Mouse (Mus musculus) forebrain, embryonic 14.5 days (tissue): ENCODE measurements around the gene Ripor1. TPM values are rescaled to one million over a fixed set of nuclear protein-coding genes. Genes with fewer than 3 reads are reported as not detected.
A peak's percentile ranks its signal among the peaks of the same experiment; 100 is the strongest.

Experiments used
- ATAC-seq: fragments of 200-750 bp; cut with Nextera tagmentation; 2 replicates; pipeline ENCODE4 v1.8.0; 2017; ENCODE audit warnings: mild to moderate bottlenecking, moderate library complexity
- DNase-seq: peaks from one replicate; pipeline ENCODE4 v3.0.0-alpha.2; 2015; ENCODE audit warnings: low spot score
- H3K27ac ChIP-seq: fragments of 300-500 bp; sonication (generic); 2 replicates; pipeline ENCODE4 v1.5.1; 2014; ENCODE audit warnings: low read depth, mild to moderate bottlenecking, control low read depth, low read length, moderate library complexity
- H3K27me3 ChIP-seq: fragments of 300-500 bp; sonication (generic); replicated peaks from 2 replicates; pipeline ENCODE4 v1.6.1; 2014; ENCODE audit warnings: low read length, control low read depth, mixed read lengths; ENCODE audit not compliant: control insufficient read depth, insufficient read depth
- H3K36me3 ChIP-seq: fragments of 300-500 bp; sonication (generic); 2 replicates; pipeline ENCODE4 v1.6.1; 2014; ENCODE audit warnings: low read length, control low read depth; ENCODE audit not compliant: control insufficient read depth, insufficient read depth
- H3K4me1 ChIP-seq: fragments of 300-500 bp; sonication (generic); 2 replicates; pipeline ENCODE4 v1.6.1; 2014; ENCODE audit warnings: antibody characterized with exemption, low read length, control low read depth; ENCODE audit not compliant: control insufficient read depth, insufficient read depth
- H3K4me2 ChIP-seq: fragments of 300-500 bp; sonication (generic); 2 replicates; pipeline ENCODE4 v1.6.1; 2014; ENCODE audit warnings: mild to moderate bottlenecking, control low read depth, low read length
- H3K4me3 ChIP-seq: fragments of 300-500 bp; sonication (generic); 2 replicates; pipeline ENCODE4 v1.5.1; 2014; ENCODE audit warnings: low read depth, low read length, control low read depth
- H3K9ac ChIP-seq: fragments of 300-500 bp; sonication (generic); 2 replicates; pipeline ENCODE4 v1.6.1; 2014; ENCODE audit warnings: mild to moderate bottlenecking, low read length, control low read depth, moderate library complexity
- H3K9me3 ChIP-seq: fragments of 300-500 bp; sonication (generic); replicated peaks from 2 replicates; pipeline ENCODE4 v1.6.1; 2016; ENCODE audit warnings: low read length, control low read depth, mixed read lengths; ENCODE audit not compliant: control insufficient read depth
- WGBS: fragments of 180-500 bp; shearing (Covaris S2); extraction: QIAGEN DNeasy Blood & Tissue Kit; methylation state at CpG from one replicate; pipeline ENCODE4 v1.1.7; 2014; 5-methylcytosine and 5-hydroxymethylcytosine counted together
- polyA plus RNA-seq: library from polyadenylated mRNA; unstranded; fragments of >200 nt; fragmentation: Nextera tagmentation; extraction: Ambion mirVana; gene quantifications from 2 replicates; pipeline ENCODE4 v1.2.1, GENCODE M21; 2014

The Ripor1 gene
- polyA plus RNA-seq, 1 experiment from 2014 or later = 14.9 TPM

DNA sequence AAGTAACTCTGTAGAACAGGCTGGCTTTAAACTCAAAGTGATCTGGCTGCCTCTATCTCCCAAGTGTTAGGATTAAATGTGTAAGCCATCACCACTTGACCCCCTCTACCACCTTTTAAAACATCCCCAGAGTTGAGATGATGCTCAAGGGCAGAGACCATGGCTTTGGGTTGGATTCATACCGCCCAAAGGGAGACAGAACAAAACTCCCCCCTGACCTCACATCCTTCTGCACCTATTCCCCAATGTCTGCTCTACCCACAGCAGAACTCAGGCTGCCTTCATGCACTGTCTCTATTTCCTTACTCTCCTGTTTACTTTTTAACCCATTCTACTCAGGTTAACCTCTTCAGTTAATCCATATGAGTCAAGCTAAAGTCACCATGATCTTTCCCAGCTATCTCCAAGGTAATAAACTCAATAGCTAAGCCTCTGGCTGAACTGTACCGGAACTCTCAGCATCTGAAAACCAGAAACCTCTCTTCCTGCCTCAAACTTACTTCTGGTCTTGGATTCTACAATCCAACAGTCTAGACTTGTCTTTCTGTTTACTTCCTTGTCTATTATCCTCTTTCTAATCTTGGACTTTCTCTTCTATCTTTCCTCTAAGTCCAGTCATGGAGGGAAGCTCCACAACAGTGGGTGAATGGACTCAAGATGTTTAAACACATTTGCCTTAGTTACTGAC is 29.9 kb downstream of the Ripor1 start:
- Histone ChIP-seq H3K9ac (peak overlapping the region; percentile 100), H3K27ac (no peak overlapping the region), H3K4me1 (peaks cover 22% of the 10 kb centered on the region), H3K9me3 (no peaks in the 10 kb centered on the region), H3K4me3 (peak overlapping the region; percentile 98; the same call in 1 of the 2 replicates), H3K27me3 (no peaks in the 10 kb centered on the region), H3K36me3 (no peaks in the 10 kb centered on the region), H3K4me2 (peak overlapping the region; percentile 85)
- no peak for DNase-seq
- ATAC-seq = no peak
- 89% methylated on average over 2 of the region's 2 CpGs for WGBS

GRCm38 (mm10) chr8:105635481-105635880 is 30.4 kb downstream of the Ripor1 start:
- ATAC-seq (no peak), DNase-seq (no peak)
- Histone ChIP-seq H3K27me3 (no peaks in the 10 kb centered on the region), H3K4me3 (peak overlapping the region; percentile 98), H3K9me3 (no peaks in the 10 kb centered on the region), H3K4me2 (peak overlapping the region; percentile 85), H3K9ac (peak overlapping the region; percentile 100), H3K27ac (peak overlapping the region; percentile 100; the same call in 1 of the 2 replicates), H3K36me3 (no peaks in the 10 kb centered on the region), H3K4me1 (peaks cover 22% of the 10 kb centered on the region)
- WGBS = under 1% methylated on average over 11 of the region's 11 CpGs

GRCm38 (mm10) chr8:105636018-105636962 is 31.2 kb downstream of the Ripor1 start, which contains the start of gene Ctcf:
Ctcf (plus strand) TSS chr8:105636568.
- Histone ChIP-seq H3K9me3 (no peaks in the 10 kb centered on the region), H3K9ac (peak within 1 kb of the TSS; percentile 100), H3K4me1 (peaks cover 22% of the 10 kb centered on the region), H3K4me3 (peak within 1 kb of the TSS; percentile 98), H3K27me3 (no peaks in the 10 kb centered on the region), H3K4me2 (peak within 1 kb of the TSS; percentile 85), H3K36me3 (no peaks in the 10 kb centered on the region), H3K27ac (peak within 1 kb of the TSS; percentile 100)
- DNase-seq (peak; percentile 96), ATAC-seq (peak; percentile 93)
- under 1% methylated on average over 89 of the region's 126 CpGs for WGBS

DNA sequence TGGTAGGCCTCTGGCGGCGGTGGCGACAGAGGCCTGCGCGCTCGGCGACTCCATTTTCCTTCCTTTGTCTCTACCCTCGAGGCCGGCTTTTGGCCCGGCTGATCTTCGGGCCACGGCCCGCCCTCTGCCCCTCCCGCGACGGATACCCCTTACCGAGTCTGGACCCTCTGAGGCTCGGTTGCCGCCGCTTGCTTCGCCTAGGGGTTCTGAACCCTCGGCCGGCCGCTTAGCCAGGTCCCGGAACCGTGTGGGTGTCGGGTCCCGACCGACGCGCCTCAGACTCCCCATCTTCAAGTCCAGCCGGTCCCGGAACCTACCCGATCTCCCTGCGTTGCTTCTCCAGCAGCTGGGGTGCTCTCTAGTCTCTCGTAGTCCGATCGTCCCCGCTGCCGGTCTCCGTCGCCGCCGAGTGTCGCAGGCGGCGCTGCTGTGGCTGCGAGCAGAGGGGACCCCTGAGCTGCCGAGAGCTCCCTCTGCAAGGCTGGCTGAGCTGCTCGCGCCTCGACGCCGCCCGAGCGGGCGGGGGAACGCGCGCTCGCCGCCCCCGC is 32.0 kb downstream of the Ripor1 start, which contains the start of gene Agrp:
Gene Agrp (minus strand): TSS at position 431 of the 548 bp plus-strand sequence.
- Histone ChIP-seq H3K9me3 (no peaks in the 10 kb centered on the region), H3K36me3 (no peaks in the 10 kb centered on the region), H3K4me3 (peak within 1 kb of the TSS; percentile 98), H3K9ac (peak within 1 kb of the TSS; percentile 100), H3K4me1 (peaks cover 22% of the 10 kb centered on the region), H3K4me2 (peak within 1 kb of the TSS; percentile 85), H3K27ac (peak within 1 kb of the TSS; percentile 100), H3K27me3 (no peaks in the 10 kb centered on the region)
- DNase-seq = peak; percentile 72
- peak; percentile 54 for ATAC-seq
- WGBS = 0% methylated on average over 63 of the region's 63 CpGs

DNA sequence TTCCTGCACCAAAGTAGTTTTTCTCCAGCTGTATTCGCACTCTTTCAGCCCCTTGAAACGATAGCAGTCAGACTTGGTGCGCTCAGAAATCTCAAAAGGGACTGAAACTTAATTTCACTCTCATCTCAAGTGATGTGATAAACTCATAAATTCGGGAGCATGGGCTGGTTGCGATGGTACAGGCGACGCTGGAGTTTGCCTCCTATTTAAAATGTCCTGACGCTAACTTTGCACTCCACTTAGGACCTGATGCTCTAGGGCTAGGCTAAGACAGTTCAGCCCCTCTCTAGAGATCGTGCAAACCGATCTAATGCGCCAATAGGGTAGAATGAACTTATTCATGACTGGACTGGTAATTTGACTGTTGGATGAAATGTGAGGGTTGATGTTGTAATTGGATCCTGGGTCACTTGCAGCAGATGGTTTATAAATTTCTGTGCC is 32.6 kb downstream of the Ripor1 start:
- H3K9ac ChIP-seq = peak overlapping the region; percentile 100
- H3K9me3 ChIP-seq = no peaks in the 10 kb centered on the region
- DNase-seq (peak; percentile 50), ATAC-seq (no peak)
- H3K4me2 ChIP-seq = peak overlapping the region; percentile 85
- H3K4me3 ChIP-seq = peak overlapping the region; percentile 98
- 0% methylated on average over 11 of the region's 11 CpGs for WGBS
- H3K27me3 ChIP-seq = no peaks in the 10 kb centered on the region
- H3K27ac ChIP-seq = peak overlapping the region; percentile 100
- H3K36me3 ChIP-seq = no peaks in the 10 kb centered on the region
- H3K4me1 ChIP-seq = peaks cover 22% of the 10 kb centered on the region

- H3K4me3 ChIP-seq = peak overlapping the region; percentile 98; the same call in 1 of the 2 replicates
- peak overlapping the region; percentile 85 for H3K4me2 ChIP-seq
- 83% methylated on average over 4 of the region's 4 CpGs for WGBS
- H3K9ac ChIP-seq = peak overlapping the region; percentile 100; the same call in 1 of the 2 replicates
- H3K27me3 ChIP-seq = no peaks in the 10 kb centered on the region
- H3K4me1 ChIP-seq = peaks cover 22% of the 10 kb centered on the region
- ATAC-seq (no peak), DNase-seq (no peak)
- H3K9me3 ChIP-seq = no peaks in the 10 kb centered on the region
- peaks cover 2% of the 10 kb centered on the region for H3K36me3 ChIP-seq
- H3K27ac ChIP-seq = no peak overlapping the region
These were observed 33.5 kb downstream of the Ripor1 start for GRCm38 (mm10) chr8:105638510-105638909.

GRCm38 (mm10) chr8:105639835-105640234 is 34.8 kb downstream of the Ripor1 start:
- no peak for DNase-seq
- H3K36me3 ChIP-seq = peaks cover 10% of the 10 kb centered on the region
- peaks cover 22% of the 10 kb centered on the region for H3K4me1 ChIP-seq
- no peak for ATAC-seq
- H3K9me3 ChIP-seq = no peaks in the 10 kb centered on the region
- H3K4me2 ChIP-seq = no peak overlapping the region
- H3K4me3 ChIP-seq = no peak overlapping the region
- no peaks in the 10 kb centered on the region for H3K27me3 ChIP-seq
- H3K27ac ChIP-seq = no peak overlapping the region
- 79% methylated on average over 1 of the region's 1 CpGs for WGBS
- no peak overlapping the region for H3K9ac ChIP-seq

- Histone ChIP-seq H3K9me3 (no peaks in the 10 kb centered on the region), H3K27ac (no peak overlapping the region), H3K4me1 (peaks cover 19% of the 10 kb centered on the region), H3K36me3 (peaks cover 16% of the 10 kb centered on the region), H3K4me2 (no peak overlapping the region), H3K9ac (no peak overlapping the region), H3K27me3 (no peaks in the 10 kb centered on the region), H3K4me3 (no peak overlapping the region)
- ATAC-seq = no peak
- WGBS = 78% methylated on average over 2 of the region's 2 CpGs
- DNase-seq = peak; percentile 36
These were observed 35.5 kb downstream of the Ripor1 start for GRCm38 (mm10) chr8:105640511-105640910.
